Mouse (Mus musculus) left cerebral cortex, adult 2 months (tissue): ENCODE measurements at regions not wholly inside any gene's neighbourhood (a gene's known extent, or its start where the extent isn't known, plus 50 kb on each side); places are given as distances from the start of the nearest gene placed in this dataset.
A peak's percentile ranks its signal among the peaks of the same experiment; 100 is the strongest.

ENCODE experiments used
- DNase-seq, 2 experiments: peaks; one replicate each; pipeline ENCODE4 v3.0.0; 2021 to 2022; ENCODE audit warnings: low spot score in 2 of 2, mixed read lengths in 1 of 2; ENCODE audit errors: extremely low spot score in 1 of 2
- H3K27ac ChIP-seq: fragments of 200-600 bp; 2 replicates; pipeline ENCODE4 v1.8.1; 2022
- H3K4me3 ChIP-seq: fragments of 200-600 bp; 2 replicates; pipeline ENCODE4 v1.8.1; 2022
- CTCF ChIP-seq: fragments of 200-600 bp; IDR thresholded peaks from 2 replicates; pipeline ENCODE4 v1.8.1; 2022; ENCODE audit warnings: antibody characterized with exemption, mild to moderate bottlenecking, moderate library complexity
- intact Hi-C: fragments of 180-260 bp; cut with DNase I; formaldehyde crosslinking; loops from one replicate; pipeline ENCODE4 v1.15.1; 2025

DNA sequence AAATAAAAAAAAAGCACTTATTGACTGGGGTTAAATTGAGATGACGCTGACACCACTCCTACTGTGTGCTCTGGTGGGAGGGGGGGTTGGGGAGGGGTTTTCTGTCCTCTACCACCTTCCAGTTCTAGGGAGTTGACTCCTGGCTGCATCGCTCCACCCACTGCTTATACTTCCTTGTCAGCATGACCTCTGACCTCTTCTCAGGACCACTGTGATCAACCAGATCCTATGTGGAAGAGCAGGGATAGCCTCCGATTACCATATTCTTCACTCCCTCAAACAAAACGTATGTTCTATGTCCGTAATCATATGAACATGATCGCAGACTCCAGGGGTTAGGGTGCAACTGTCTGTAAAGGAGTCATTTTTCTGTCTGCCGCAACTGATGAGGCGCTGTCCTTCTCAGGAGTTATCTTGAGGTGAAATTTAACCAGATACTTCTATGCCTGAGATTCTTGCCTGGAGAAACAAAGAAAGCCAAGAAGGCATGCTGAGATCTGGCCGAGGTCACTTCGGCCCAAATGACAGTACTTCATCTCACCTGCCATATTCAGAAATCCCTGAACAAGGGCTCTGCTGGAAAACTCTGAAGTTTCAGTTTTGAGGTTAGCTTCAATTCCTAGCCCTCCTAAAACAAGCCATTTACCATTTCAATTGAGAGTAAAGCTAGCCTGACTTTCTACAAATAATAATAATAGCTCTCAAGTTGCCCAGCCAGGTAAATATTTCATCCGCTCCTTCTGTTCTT, 160.3 kb upstream of the Tll1 start:
- H3K27ac ChIP-seq: no peak overlapping the region
- no peak overlapping the region for H3K4me3 ChIP-seq
- intact Hi-C loops: no loop called here
- TF ChIP-seq CTCF: no peak
- DNase-seq: no peak

DNA sequence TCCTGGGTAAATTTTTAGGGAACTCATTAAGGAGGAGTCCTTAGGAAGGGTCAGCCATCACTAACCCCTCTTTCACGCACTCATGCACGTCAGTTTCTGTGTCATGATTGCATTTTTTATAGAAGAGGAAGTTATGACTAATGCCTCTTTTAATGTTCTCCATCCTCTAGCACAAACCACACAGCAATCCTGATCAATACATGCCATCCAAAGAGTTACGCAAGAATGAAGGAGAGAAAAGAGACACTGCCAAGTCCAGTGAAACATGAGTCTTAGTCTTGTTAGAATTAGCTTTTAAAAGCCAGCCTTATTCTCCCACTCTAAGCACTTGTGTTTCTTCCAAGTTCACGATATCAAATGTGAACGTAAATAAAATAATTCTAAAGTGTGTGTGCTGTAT, 151.0 kb upstream of the Tll1 start:
- H3K4me3 ChIP-seq: no peak overlapping the region
- intact Hi-C loops: no loop called here
- DNase-seq: no peak
- no peak for TF ChIP-seq CTCF
- no peak overlapping the region for H3K27ac ChIP-seq

DNA sequence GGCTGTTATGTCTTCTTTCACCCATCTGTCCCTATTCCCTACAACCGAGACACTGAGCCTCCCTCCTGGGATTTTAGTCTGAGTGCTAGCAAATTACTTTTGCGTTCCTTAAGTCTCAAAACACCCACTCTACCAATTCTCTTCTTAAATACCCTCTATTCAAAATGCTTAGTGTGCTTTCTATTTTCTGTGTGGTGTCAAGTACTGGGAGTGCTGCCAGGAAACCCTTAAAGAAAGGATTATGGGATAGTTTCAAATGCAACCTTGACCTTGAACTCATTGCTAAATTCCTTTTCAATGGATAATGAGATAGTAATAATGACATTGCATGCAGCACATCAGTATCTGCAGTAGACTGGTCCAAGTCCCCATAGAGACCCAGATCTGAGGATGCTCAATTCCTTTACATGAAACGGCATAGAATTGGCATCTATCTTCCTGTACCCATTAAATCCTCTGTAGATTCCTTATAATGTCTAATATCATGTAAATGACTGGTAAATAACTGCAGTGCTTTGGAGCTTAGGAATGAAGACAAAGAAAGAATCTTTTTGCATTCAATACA, 142.1 kb upstream of the Tll1 start:
- intact Hi-C loops: no loop called here
- no peak overlapping the region for H3K4me3 ChIP-seq
- no peak overlapping the region for H3K27ac ChIP-seq
- TF ChIP-seq CTCF: no peak
- no peak for DNase-seq

DNA sequence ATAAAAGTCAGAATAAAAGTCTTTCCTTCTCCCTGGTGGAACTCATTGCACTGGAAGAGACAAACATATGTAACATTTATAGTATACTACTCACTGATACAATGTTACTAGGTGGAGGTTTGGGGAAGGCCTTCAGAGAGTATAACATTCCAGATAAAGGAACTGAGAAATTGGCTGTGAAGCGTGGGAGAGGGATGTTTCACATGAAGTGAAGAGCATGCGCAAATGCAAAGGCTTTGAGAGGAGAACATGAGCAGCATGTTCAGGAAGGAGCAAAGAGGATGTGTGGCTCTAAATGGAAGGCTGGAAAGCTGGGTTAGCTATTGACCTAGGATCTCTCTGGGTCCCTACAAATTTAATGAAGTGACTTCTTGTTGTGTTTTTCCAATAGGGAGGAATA, 141.4 kb upstream of the Tll1 start:
- no peak for DNase-seq
- intact Hi-C loops: no loop called here
- H3K27ac ChIP-seq: no peak overlapping the region
- no peak for TF ChIP-seq CTCF
- H3K4me3 ChIP-seq: no peak overlapping the region

DNA sequence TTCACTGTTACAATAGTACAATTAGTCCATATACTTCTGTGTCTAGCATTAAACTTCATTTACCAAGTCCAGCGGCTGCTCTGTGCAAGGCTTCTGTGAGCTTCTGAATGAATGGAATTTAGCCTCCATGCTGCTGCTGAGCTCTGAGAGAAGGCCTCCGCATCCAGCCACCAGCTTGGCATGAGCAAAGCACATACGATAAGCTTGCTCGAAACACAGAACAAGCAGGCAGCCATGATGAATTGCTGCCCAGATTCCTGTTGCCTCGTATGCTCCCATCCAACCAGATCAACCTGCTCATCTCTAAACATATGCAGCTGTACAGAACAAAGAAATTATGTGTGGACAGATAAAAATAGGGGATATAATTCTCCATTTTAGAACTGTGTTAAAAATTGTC, 140.4 kb upstream of the Tll1 start:
- no peak for DNase-seq
- Histone ChIP-seq H3K27ac (peak overlapping the region; percentile 49), H3K4me3 (no peak overlapping the region)
- no peak for TF ChIP-seq CTCF
- intact Hi-C loops: no loop called here

DNA sequence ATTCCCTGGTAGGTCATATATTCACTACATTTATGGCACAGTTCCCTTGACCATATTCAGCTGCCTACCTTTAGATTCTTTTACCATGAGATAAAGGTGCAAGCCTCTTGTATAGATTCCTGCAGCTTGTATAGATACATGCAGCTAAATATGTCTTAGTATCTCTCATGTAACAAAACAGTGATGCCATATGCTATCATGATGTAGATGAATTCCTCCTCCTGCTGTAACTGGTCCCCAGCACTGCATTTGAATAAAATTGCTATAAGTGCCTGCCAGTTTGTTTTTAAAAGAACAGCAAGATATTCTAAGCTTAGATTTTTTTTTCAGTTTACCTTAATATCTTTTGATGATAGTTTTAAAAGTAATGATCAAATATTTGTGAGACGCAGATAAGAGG, 138.9 kb upstream of the Tll1 start:
- peak overlapping the region; percentile 25; the same call in 1 of the 2 replicates for H3K27ac ChIP-seq
- no peak for DNase-seq
- H3K4me3 ChIP-seq: no peak overlapping the region
- no peak for TF ChIP-seq CTCF
- intact Hi-C loops: no loop called here

DNA sequence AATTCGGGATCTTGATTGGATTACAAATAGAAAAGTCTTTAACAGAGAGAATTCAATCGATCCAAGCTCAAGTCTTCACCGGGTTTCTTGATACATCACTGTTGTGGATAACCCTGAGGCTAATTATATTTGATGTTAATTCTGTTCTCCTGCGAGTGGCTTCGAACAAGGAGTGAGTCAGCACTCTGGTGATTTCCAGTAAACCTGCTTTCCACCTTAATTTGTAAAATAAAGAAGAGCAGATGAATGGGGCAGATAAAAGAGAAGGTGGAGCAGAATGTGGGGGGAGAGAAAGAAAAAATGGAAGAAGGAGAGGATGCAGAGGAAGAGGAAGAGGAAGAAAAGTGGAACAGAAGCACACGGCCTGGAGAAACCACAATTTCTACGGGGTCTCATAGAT, 137.5 kb upstream of the Tll1 start:
- intact Hi-C loops: no loop called here
- no peak for DNase-seq
- Histone ChIP-seq H3K4me3 (no peak overlapping the region), H3K27ac (no peak overlapping the region)
- no peak for TF ChIP-seq CTCF

DNA sequence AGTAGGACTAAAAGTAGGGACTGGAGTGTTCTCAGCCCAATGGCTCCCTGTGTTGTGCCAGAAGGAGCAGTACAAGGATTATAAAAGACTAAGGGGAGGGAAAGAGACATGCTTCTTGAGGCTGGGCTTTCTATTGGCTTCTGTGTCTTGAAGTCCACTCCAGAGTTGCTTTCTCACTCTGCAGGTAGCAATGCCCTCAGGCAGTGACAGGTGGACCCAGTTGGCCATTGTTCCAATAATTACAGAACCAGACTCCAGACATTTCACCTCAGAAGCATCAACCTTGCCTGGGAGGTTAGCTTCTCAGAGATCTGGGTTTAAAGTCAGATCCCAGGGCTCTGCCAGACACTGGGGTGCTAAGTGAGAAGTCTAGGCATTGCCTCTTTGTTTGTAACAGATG, 136.3 kb upstream of the Tll1 start:
- intact Hi-C loops: no loop called here
- Histone ChIP-seq H3K27ac (no peak overlapping the region), H3K4me3 (no peak overlapping the region)
- TF ChIP-seq CTCF: no peak
- DNase-seq: no peak

DNA sequence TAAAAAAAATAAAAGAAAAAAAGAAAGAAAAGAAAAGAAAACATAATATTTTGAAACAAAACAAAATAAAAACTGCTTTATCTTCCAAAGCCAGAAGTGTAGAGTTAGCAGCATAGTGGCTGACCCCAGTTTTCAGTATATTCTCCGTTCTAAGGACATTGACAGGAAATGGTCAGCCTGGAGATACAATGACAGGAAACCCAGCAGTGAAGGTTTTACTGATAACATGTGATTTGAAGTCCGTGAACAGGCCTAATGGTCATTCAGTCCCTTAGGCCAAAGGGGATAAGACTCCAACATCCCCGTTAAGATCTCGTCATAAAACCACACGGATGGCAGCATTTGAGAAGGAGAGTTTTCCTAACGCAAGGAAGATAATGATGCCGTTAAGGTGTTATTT, 131.3 kb upstream of the Tll1 start:
- H3K4me3 ChIP-seq: no peak overlapping the region
- no peak for DNase-seq
- H3K27ac ChIP-seq: no peak overlapping the region
- intact Hi-C loops: no loop called here
- TF ChIP-seq CTCF: no peak

DNA sequence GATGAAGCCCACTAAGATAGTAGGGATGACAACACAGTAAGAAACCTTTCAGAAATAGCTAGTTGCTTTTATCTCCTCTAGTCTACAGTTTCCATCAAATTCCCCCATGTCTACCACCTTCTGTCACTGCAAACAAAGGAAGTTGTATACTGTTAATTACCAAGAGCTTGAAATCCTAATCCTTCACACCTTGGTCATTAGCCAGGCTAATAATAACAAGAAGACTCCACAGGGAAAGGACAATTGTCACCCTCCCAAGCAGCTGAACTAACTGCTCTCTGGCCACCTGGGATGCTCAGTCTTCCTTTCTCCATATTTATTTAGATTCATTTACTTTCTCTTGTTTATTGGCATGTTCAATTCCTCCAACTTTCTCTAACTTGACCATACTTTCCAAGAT, 130.5 kb upstream of the Tll1 start:
- H3K4me3 ChIP-seq: no peak overlapping the region
- TF ChIP-seq CTCF: no peak
- no peak for DNase-seq
- no peak overlapping the region for H3K27ac ChIP-seq
- intact Hi-C loops: no loop called here

DNA sequence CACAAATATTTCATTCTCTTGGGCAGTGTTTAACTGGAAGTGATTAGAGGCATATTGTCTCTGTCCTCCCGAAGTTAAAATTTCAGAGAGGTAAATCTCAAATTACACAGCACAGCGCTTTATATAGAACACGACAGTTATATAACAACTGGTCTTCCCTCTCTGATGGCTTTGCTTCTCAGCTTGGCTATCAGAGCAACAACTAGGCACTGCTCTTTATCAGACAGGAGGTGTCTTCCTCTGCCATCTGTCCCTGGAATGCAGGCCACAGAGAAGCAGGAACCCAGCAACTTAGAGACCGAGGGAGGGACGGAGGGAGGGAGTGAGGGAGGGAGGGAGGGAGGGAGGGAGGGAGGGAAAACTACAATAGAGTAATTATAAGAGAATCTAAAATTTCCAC, 129.4 kb upstream of the Tll1 start:
- no peak overlapping the region for H3K27ac ChIP-seq

DNA sequence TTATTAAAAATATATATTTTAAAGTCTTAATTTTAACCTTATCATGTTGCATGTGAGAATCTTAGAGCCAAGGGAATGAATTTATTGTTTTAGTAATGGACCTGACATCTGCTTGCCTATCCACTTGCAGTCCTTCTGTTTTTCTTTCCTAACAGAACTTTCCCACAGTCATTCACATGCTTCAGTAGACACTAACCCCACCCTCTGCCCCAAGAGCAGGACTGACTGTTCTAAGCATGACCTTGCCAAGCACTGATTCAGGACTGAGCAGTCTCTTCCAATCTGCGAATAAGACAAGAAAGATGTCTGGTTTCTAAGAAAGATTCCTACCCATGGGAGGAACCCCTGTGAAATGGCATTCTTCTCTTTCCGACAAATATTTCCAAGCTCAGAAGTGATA, 117.9 kb upstream of the Tll1 start:
- no peak for DNase-seq
- Histone ChIP-seq H3K4me3 (no peak overlapping the region), H3K27ac (no peak overlapping the region)
- intact Hi-C loops: no loop called here
- no peak for TF ChIP-seq CTCF

More for the DNA sequence above, 129.4 kb upstream of the Tll1 start:
- no peak for DNase-seq
- no peak for TF ChIP-seq CTCF
- intact Hi-C loops: no loop called here
- H3K4me3 ChIP-seq: no peak overlapping the region

DNA sequence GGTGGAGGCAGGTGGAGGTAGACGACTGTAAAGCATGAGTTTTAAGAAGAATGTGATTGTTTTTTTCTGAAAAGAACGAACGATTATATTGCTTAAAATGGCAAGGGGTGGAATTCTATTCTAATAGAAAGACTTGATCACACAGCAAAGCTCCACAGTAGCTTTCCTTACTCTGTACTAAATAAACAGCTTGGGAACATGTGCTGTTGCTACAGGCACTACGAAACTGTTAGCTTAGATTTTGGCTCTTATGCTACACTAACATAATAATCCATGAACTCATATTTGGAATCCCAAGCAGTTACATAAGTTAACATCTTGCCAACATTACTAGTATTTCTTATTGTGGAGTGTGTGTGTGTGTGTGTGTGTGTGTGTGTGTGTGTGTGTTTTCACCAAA, 114.3 kb upstream of the Tll1 start:
- Histone ChIP-seq H3K27ac (no peak overlapping the region), H3K4me3 (no peak overlapping the region)
- no peak for DNase-seq
- intact Hi-C loops: no loop called here
- TF ChIP-seq CTCF: no peak
